Mouse (Mus musculus) heart, postnatal 0 days (tissue): ENCODE measurements around the gene Fstl1. TPM values are rescaled to one million over a fixed set of nuclear protein-coding genes. Genes with fewer than 3 reads are reported as not detected.

Experiments
- ATAC-seq: fragments of 200-750 bp; cut with Nextera tagmentation; 2 replicates; pipeline ENCODE4 v1.8.0; 2017; ENCODE audit warnings: low read depth, moderate number of reproducible peaks, moderate library complexity; ENCODE audit not compliant: insufficient read depth
- DNase-seq: peaks from one replicate; pipeline ENCODE4 v3.0.0-alpha.2; 2016; ENCODE audit warnings: low spot score
- H3K27ac ChIP-seq: fragments of 300-500 bp; sonication (generic); 2 replicates; pipeline ENCODE4 v1.5.1; 2014; ENCODE audit warnings: low read depth, mild to moderate bottlenecking
- H3K27me3 ChIP-seq: fragments of 300-500 bp; sonication (generic); 2 replicates; pipeline ENCODE4 v1.6.1; 2014; ENCODE audit warnings: low read length, mixed read lengths; ENCODE audit not compliant: control insufficient read depth, insufficient read depth
- H3K36me3 ChIP-seq: fragments of 300-500 bp; sonication (generic); replicated peaks from 2 replicates; pipeline ENCODE4 v1.6.1; 2014; ENCODE audit warnings: low read length, mixed read lengths; ENCODE audit not compliant: control insufficient read depth, insufficient read depth
- H3K4me1 ChIP-seq: fragments of 300-500 bp; sonication (generic); 2 replicates; pipeline ENCODE4 v1.6.1; 2014; ENCODE audit warnings: antibody characterized with exemption; ENCODE audit not compliant: control insufficient read depth, insufficient read depth
- H3K4me2 ChIP-seq: fragments of 300-500 bp; sonication (generic); 2 replicates; pipeline ENCODE4 v1.6.1; 2014; ENCODE audit warnings: low read depth, mild to moderate bottlenecking, low read length, moderate library complexity
- H3K4me3 ChIP-seq: fragments of 300-500 bp; sonication (generic); 2 replicates; pipeline ENCODE4 v1.5.1; 2014; ENCODE audit warnings: low read depth, low read length
- H3K9ac ChIP-seq: fragments of 300-500 bp; sonication (generic); replicated peaks from 2 replicates; pipeline ENCODE4 v1.6.1; 2014; ENCODE audit warnings: low read depth, low read length, mixed read lengths
- H3K9me3 ChIP-seq: fragments of 300-500 bp; sonication (generic); replicated peaks from 2 replicates; pipeline ENCODE4 v1.6.1; 2016; ENCODE audit warnings: low read length; ENCODE audit not compliant: control insufficient read depth
- CTCF ChIP-seq: IDR thresholded peaks from 2 replicates; pipeline ENCODE4 v1.5.1; 2016; ENCODE audit warnings: antibody characterized with exemption, control low read depth, low read depth
- EP300 ChIP-seq: IDR thresholded peaks from 2 replicates; pipeline ENCODE4 v1.6.1; 2016; ENCODE audit warnings: antibody characterized with exemption, low read depth
- WGBS: fragments of 180-500 bp; shearing (Covaris S2); extraction: QIAGEN DNeasy Blood & Tissue Kit; methylation state at CpG from one replicate; pipeline ENCODE4 v1.1.7; 2014; 5-methylcytosine and 5-hydroxymethylcytosine counted together
- polyA plus RNA-seq: library from polyadenylated mRNA; unstranded; fragments of >200 nt; fragmentation: Nextera tagmentation; extraction: Ambion mirVana; gene quantifications from 2 replicates; pipeline ENCODE4 v1.2.1, GENCODE M21; 2015
- total RNA-seq: library from RNA; depleted of rRNA; stranded (reverse); fragments of >200 nt; gene quantifications from 2 replicates; pipeline ENCODE4 v1.2.3, GENCODE M21; 2014; ENCODE audit warnings: low replicate concordance

The Fstl1 gene
- total and polyA plus RNA-seq, 2 experiments from 2014 or later: 272 to 316 TPM

GRCm38 (mm10) chr16:37812474-37812886 is 35.8 kb downstream of the Fstl1 start:
- Histone ChIP-seq H3K27me3 (no peaks in the 10 kb centered on the region), H3K36me3 (peaks cover 22% of the 10 kb centered on the region), H3K4me1 (peaks cover 48% of the 10 kb centered on the region), H3K9me3 (no peaks in the 10 kb centered on the region), H3K27ac (peak overlapping the region; percentile 81), H3K4me2 (peak overlapping the region; percentile 14; the same call in 1 of the 2 replicates), H3K9ac (no peak overlapping the region), H3K4me3 (no peak overlapping the region)
- TF ChIP-seq EP300 (no peak), CTCF (peak; percentile 61)
- DNase-seq (peak; percentile 75), ATAC-seq (peak; percentile 57)
- 19% methylated on average over 9 of the region's 9 CpGs for WGBS

GRCm38 (mm10) chr16:37813691-37814382 is 37.2 kb downstream of the Fstl1 start:
- Histone ChIP-seq H3K27me3 (no peaks in the 10 kb centered on the region), H3K4me2 (no peak overlapping the region), H3K9me3 (no peaks in the 10 kb centered on the region), H3K4me3 (no peak overlapping the region), H3K36me3 (peaks cover 36% of the 10 kb centered on the region), H3K27ac (peak overlapping the region; percentile 71), H3K9ac (no peak overlapping the region), H3K4me1 (peaks cover 37% of the 10 kb centered on the region)
- DNase-seq (no peak), ATAC-seq (no peak)
- TF ChIP-seq CTCF (no peak), EP300 (no peak)
- WGBS: 34% methylated on average over 5 of the region's 5 CpGs

GRCm38 (mm10) chr16:37814383-37814971 is 37.8 kb downstream of the Fstl1 start:
- Histone ChIP-seq H3K27ac (peak overlapping the region; percentile 71), H3K9ac (no peak overlapping the region), H3K4me3 (no peak overlapping the region), H3K9me3 (no peaks in the 10 kb centered on the region), H3K36me3 (peaks cover 42% of the 10 kb centered on the region), H3K4me1 (peaks cover 31% of the 10 kb centered on the region), H3K4me2 (no peak overlapping the region), H3K27me3 (no peaks in the 10 kb centered on the region)
- no peak for TF ChIP-seq EP300
- peak; percentile 66 for TF ChIP-seq CTCF
- peak; percentile 90 for ATAC-seq
- 28% methylated on average over 7 of the region's 7 CpGs for WGBS
- peak; percentile 96 for DNase-seq

- ATAC-seq (no peak), DNase-seq (no peak)
- WGBS: 90% methylated on average over 4 of the region's 4 CpGs
- H3K4me3 ChIP-seq: no peak overlapping the region
- H3K4me2 ChIP-seq: no peak overlapping the region
- H3K4me1 ChIP-seq: peaks cover 15% of the 10 kb centered on the region
- H3K36me3 ChIP-seq: peaks cover 74% of the 10 kb centered on the region
- H3K27me3 ChIP-seq: no peaks in the 10 kb centered on the region
- no peak overlapping the region for H3K27ac ChIP-seq
- TF ChIP-seq CTCF: no peak
- TF ChIP-seq EP300: no peak
- no peak overlapping the region for H3K9ac ChIP-seq
- H3K9me3 ChIP-seq: no peaks in the 10 kb centered on the region
Observed at GRCm38 (mm10) chr16:37817986-37818385, 41.3 kb downstream of the Fstl1 start.

GRCm38 (mm10) chr16:37823949-37824348 is 47.3 kb downstream of the Fstl1 start:
- no peak overlapping the region for H3K27ac ChIP-seq
- no peaks in the 10 kb centered on the region for H3K27me3 ChIP-seq
- DNase-seq (no peak), ATAC-seq (no peak)
- peaks cover 94% of the 10 kb centered on the region for H3K36me3 ChIP-seq
- no peaks in the 10 kb centered on the region for H3K9me3 ChIP-seq
- peaks cover 5% of the 10 kb centered on the region; the same call in 1 of the 2 replicates for H3K4me1 ChIP-seq
- no peak overlapping the region for H3K9ac ChIP-seq
- no peak overlapping the region for H3K4me2 ChIP-seq
- H3K4me3 ChIP-seq: no peak overlapping the region
- 32% methylated on average over 5 of the region's 5 CpGs for WGBS
- TF ChIP-seq CTCF: no peak
- no peak for TF ChIP-seq EP300
